Mouse (Mus musculus) hindbrain, embryonic 10.5 days (tissue): Measurements from ENCODE around the gene Barx2. TPM values are rescaled to one million over a fixed set of nuclear protein-coding genes. Genes with fewer than 3 reads are reported as not detected.
"Not testable (repeated sequence)": the region's sequence is repeated elsewhere in the genome, so short reads cannot be mapped to it uniquely, and the experiment has no call there.

ENCODE experiments used
- DNase-seq: peaks from one replicate; pipeline ENCODE4 v3.0.0-alpha.2; 2017; ENCODE audit warnings: low spot score
- H3K27ac ChIP-seq: fragments of 300-500 bp; sonication (generic); 2 replicates; pipeline ENCODE4 v1.5.1; 2016; ENCODE audit warnings: mild to moderate bottlenecking, moderate library complexity
- H3K27me3 ChIP-seq: fragments of 300-500 bp; sonication (generic); 2 replicates; pipeline ENCODE4 v1.6.1; 2016; ENCODE audit warnings: mild to moderate bottlenecking; ENCODE audit not compliant: poor library complexity, insufficient read depth, severe bottlenecking
- H3K36me3 ChIP-seq: fragments of 300-500 bp; sonication (generic); 2 replicates; pipeline ENCODE4 v1.6.1; 2016; ENCODE audit warnings: mild to moderate bottlenecking, moderate library complexity
- H3K4me1 ChIP-seq: fragments of 300-500 bp; sonication (generic); replicated peaks from 2 replicates; pipeline ENCODE4 v1.6.1; 2016; ENCODE audit warnings: mild to moderate bottlenecking
- H3K4me3 ChIP-seq: fragments of 300-500 bp; sonication (generic); 2 replicates; pipeline ENCODE4 v1.5.1; 2016; ENCODE audit warnings: mild to moderate bottlenecking, moderate library complexity
- H3K9me3 ChIP-seq: fragments of 300-500 bp; sonication (generic); 2 replicates; pipeline ENCODE4 v1.6.1; 2016; ENCODE audit warnings: mild to moderate bottlenecking, moderate library complexity
- WGBS: fragments of 180-500 bp; shearing (Covaris S2); methylation state at CpG from one replicate; pipeline ENCODE4 v1.1.7; 2016; 5-methylcytosine and 5-hydroxymethylcytosine counted together
- polyA plus RNA-seq: library from polyadenylated mRNA; unstranded; fragments of >200 nt; fragmentation: Nextera tagmentation; extraction: Ambion mirVana; gene quantifications from 2 replicates; pipeline ENCODE4 v1.2.1, GENCODE M21; 2016

The Barx2 gene
- polyA plus RNA-seq: 0.07 and 0.12 TPM in 2 replicates

DNA sequence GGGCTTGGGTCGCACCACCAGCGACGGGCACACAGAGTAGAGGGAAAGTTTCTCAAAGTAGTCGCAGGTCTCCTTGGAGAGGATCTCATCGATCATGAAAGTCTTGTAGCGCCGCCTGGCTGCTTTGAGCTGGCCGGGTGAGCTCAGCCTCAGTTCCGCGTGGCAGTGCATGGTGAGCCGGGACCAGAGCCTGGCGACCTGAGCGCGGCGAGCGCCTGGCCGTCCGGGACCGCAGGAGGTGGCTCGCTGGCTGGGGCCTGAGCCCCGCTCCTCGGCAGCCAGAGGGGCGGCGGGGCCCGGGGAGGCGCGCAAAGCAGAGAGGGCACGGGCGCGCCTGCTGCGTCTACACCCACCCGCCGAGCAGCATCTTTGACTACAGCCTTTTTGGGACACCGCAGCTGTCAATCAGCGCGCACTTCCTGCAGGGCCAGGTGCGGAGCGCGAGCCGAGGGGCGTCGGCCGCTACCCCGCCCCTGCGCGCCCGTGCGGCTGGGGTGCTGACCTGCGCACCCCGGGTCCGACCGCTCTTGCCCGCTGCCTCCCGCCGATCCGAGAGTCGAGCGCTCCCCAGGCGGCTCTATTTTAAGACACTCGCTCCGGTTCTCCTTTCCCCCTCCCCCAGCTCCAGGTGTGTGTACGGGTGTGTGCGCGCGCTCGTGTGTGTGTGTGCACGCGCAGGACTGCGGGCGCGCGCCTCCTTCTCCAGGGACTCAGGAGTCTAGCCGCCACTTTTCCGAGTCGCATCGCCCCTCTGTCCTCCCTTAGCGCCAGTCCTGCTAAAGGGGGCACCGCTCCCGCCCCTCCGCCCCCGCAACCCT lies at the start of gene Barx2:
TSS of gene Barx2 (minus strand) at position 542 of the 818 bp plus-strand sequence.
- Histone ChIP-seq H3K27me3 (peaks cover 100% of the 10 kb centered on the region), H3K36me3 (no peaks in the 10 kb centered on the region), H3K4me1 (peaks cover 34% of the 10 kb centered on the region), H3K4me3 (peak within 1 kb of the TSS; percentile 64), H3K9me3 (no peaks in the 10 kb centered on the region), H3K27ac (no peak within 1 kb of the TSS)
- peak; percentile 80 for DNase-seq
- under 1% methylated on average over 81 of the region's 81 CpGs for WGBS

DNA sequence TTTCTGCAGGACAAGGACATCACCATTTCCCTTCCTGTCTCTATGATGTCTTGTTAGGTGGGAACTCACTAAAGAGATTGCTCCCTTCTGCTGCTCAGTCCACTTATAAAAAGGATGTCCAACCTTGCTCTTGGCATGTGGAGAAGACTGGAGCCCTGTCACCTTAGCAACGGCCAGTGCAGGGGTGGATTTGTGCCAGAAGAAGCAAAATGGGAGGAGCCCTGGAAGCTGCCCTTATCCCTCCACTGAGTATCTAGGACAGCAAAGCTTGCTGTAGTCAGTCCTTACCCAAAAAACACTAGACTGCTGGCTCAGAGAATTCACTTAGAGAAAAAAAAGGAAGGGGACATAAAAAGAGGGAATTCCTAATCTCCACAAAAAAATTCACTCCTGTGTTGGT lies 49.0 kb upstream of the Barx2 start:
- H3K27ac ChIP-seq: no peak overlapping the region
- peaks cover 9% of the 10 kb centered on the region for H3K9me3 ChIP-seq
- DNase-seq: no peak
- WGBS: 73% methylated on average over 1 of the region's 1 CpGs
- no peaks in the 10 kb centered on the region for H3K27me3 ChIP-seq
- H3K4me3 ChIP-seq: no peak overlapping the region
- no peaks in the 10 kb centered on the region for H3K4me1 ChIP-seq
- H3K36me3 ChIP-seq: no peaks in the 10 kb centered on the region

DNA sequence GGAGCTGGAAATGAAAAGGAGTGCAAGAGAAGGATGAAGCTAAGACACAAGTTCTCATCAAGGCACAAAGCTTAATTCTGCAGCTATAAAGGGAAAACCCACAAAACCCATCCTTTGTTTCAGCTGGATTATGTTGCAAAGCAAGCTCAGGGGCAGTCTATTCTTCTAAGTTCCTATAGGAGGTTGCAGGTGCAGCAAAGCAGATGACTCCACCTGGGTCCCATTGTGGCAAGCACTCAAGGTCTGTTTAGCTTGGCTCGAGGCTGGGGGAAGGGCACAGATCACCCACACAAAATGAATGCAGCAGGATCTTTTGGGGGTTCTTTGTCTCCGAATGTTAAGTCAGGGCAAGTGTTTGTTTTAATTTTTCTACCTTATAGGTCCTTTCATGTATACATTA lies 47.2 kb upstream of the Barx2 start:
- H3K4me1 ChIP-seq: no peaks in the 10 kb centered on the region
- DNase-seq: no peak
- H3K27ac ChIP-seq: no peak overlapping the region
- H3K9me3 ChIP-seq: peaks cover 2% of the 10 kb centered on the region; the same call in 1 of the 2 replicates
- no peaks in the 10 kb centered on the region for H3K36me3 ChIP-seq
- WGBS: 69% methylated on average over 2 of the region's 2 CpGs
- H3K27me3 ChIP-seq: no peaks in the 10 kb centered on the region
- H3K4me3 ChIP-seq: no peak overlapping the region

DNA sequence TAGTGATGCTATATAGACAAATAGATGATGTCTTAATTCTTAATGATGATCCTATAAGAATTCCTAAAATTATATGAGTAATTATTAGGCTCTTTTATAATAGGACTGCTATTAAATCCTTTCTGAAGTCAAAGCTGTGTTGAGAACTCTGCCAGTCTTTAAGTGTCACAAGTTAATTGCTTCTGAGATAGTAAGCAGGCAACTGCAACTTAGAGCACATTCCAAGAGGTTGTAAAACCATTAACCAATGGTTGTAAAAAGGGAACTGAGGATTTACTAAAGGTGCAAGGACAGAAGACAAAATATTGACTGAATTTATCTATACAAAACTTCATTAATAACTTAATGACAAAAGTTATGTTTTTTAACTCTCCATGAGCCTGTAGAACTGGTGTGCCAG lies 44.9 kb upstream of the Barx2 start:
- no peaks in the 10 kb centered on the region for H3K36me3 ChIP-seq
- H3K9me3 ChIP-seq: no peaks in the 10 kb centered on the region
- no peak for DNase-seq
- no peaks in the 10 kb centered on the region for H3K4me1 ChIP-seq
- H3K27ac ChIP-seq: no peak overlapping the region
- H3K27me3 ChIP-seq: no peaks in the 10 kb centered on the region
- H3K4me3 ChIP-seq: no peak overlapping the region

DNA sequence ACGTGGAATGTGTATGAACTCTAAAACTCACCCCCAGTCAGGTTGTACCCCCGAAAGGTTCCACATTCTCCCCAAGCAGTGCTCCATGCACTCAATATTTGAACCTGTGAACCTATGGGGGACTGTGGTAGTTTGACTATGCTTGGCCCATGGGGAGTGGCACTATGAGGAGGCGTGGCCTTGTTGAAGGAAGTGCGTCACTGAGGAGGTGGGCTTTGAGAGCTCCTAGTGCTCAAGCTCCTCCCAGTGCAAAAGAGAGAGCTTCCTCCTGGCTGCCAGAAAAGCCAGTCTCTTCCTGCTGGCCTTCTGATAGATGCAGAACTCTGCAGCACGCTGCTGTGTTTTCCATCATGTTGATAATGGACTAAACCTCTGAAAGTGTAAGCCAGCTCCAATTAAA lies 37.2 kb upstream of the Barx2 start:
- H3K4me1 ChIP-seq: no peaks in the 10 kb centered on the region
- H3K27ac ChIP-seq: no peak overlapping the region
- DNase-seq: no peak
- H3K9me3 ChIP-seq: no peaks in the 10 kb centered on the region
- 88% methylated on average over 5 of the region's 5 CpGs for WGBS
- no peak overlapping the region for H3K4me3 ChIP-seq
- no peaks in the 10 kb centered on the region for H3K27me3 ChIP-seq
- no peaks in the 10 kb centered on the region for H3K36me3 ChIP-seq

DNA sequence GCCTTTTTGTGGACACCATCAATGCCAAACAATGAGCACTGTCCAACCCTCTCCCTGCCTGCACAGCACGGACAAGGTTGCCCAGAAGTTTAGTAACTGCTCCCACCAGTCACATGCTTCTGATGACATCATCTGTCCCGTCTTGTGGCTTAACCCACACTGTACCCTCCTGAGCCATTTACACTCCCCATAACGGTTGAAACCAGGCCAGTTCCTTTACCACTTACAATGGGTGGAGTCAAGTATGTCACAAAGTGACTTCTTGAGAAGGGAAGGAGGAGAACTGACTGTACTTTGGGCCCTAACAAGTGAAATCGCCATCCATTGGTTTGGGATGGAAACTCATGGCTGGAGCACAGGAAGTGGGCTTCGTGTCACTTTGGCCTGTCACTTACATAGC lies 35.8 kb upstream of the Barx2 start:
- Histone ChIP-seq H3K4me3 (no peak overlapping the region), H3K4me1 (no peaks in the 10 kb centered on the region), H3K36me3 (no peaks in the 10 kb centered on the region), H3K27me3 (no peaks in the 10 kb centered on the region), H3K9me3 (no peaks in the 10 kb centered on the region), H3K27ac (no peak overlapping the region)
- no peak for DNase-seq
- 93% methylated on average over 5 of the region's 5 CpGs for WGBS

DNA sequence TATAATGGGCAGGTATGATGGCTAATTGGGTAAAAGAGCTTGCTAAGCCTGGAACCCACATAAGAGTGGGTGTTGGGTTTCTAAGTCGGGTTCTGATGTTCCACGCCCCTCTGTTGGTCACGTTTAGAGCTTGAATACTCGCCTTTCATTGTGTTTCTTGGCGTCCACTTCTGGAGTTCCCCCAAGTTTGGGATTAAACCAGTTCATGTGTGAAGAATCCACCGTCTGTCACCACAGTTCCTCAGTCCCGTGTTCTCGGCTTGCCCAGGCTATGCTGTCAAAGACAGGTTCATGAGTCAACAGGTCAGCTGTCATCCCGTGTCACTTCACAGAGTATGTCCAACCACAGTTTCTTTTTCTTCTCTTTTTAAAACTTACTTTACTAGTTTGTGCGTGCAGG lies 33.8 kb upstream of the Barx2 start:
- WGBS: 87% methylated on average over 10 of the region's 10 CpGs
- Histone ChIP-seq H3K36me3 (no peaks in the 10 kb centered on the region), H3K27ac (no peak overlapping the region), H3K9me3 (no peaks in the 10 kb centered on the region), H3K4me3 (no peak overlapping the region), H3K27me3 (no peaks in the 10 kb centered on the region), H3K4me1 (no peaks in the 10 kb centered on the region)
- no peak for DNase-seq

DNA sequence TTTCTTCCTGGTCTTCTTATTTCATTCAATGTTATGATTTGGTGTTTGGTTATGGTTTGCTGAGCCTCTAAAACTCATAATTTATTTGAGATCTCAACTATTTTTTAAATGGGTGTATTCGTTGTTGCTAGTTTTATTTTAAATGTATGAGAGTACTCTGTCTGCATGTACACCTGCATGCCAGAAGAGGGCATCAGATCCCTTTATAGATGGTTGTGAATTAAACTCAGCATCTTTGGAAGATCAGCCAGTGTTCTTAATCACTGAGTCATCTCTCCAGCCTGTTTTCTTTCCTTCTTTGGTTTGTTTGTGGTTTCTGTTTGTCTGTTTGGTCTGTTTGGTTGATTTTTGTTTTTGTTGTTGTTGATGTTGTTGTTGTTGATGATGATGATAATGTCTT lies 29.1 kb upstream of the Barx2 start:
- no peaks in the 10 kb centered on the region for H3K36me3 ChIP-seq
- no peak for DNase-seq
- no peaks in the 10 kb centered on the region for H3K9me3 ChIP-seq
- no peak overlapping the region for H3K27ac ChIP-seq
- no peaks in the 10 kb centered on the region for H3K4me1 ChIP-seq
- H3K27me3 ChIP-seq: no peaks in the 10 kb centered on the region
- no peak overlapping the region for H3K4me3 ChIP-seq
- WGBS: 74% methylated on average over 1 of the region's 1 CpGs

DNA sequence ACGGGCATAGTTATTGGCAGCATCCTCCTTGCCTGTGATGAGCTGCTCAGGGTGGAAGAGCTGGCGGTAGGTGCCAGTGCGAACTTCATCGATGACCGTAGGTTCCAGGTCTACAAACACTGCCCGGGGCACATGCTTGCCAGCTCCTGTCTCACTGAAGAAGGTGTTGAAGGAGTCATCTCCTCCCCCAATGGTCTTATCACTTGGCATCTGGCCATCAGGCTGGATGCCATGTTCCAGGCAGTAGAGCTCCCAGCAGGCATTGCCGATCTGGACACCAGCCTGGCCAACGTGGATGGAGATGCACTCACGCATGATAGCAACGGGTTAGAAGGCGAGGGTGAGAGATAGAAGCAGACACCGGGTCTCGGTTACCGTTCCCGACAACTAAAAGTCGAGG lies 23.2 kb upstream of the Barx2 start:
- 97% methylated on average over 15 of the region's 16 CpGs for WGBS
- not testable (repeated sequence) for H3K36me3 ChIP-seq

DNA sequence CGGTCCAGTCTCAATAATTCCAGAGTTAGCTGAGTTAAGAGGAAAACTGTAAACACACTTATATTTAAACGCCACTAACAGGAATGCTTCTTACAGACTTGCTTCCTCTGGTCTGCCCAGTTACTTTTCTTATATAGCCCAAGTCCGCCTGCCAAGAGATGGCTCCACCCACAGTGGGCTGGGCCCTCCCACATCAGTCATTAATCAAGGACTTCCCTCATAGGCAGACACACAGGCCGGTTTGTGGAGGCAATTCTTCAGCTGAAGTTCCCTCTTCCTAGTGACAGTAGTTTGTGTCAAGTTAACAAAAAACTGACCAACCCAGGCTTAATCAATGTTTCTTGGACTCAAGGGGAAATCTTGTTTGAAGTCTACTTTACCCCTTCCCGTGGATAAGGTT lies 18.4 kb upstream of the Barx2 start:
- 60% methylated on average over 5 of the region's 5 CpGs for WGBS
- Histone ChIP-seq H3K27me3 (peaks cover 2% of the 10 kb centered on the region; the same call in 1 of the 2 replicates), H3K36me3 (no peaks in the 10 kb centered on the region), H3K27ac (no peak overlapping the region), H3K9me3 (no peaks in the 10 kb centered on the region), H3K4me1 (no peaks in the 10 kb centered on the region), H3K4me3 (no peak overlapping the region)
- no peak for DNase-seq

More for the DNA sequence above, 23.2 kb upstream of the Barx2 start:
- not testable (repeated sequence) for H3K27me3 ChIP-seq, H3K4me1 ChIP-seq, H3K9me3 ChIP-seq, H3K4me3 ChIP-seq, H3K27ac ChIP-seq, DNase-seq

DNA sequence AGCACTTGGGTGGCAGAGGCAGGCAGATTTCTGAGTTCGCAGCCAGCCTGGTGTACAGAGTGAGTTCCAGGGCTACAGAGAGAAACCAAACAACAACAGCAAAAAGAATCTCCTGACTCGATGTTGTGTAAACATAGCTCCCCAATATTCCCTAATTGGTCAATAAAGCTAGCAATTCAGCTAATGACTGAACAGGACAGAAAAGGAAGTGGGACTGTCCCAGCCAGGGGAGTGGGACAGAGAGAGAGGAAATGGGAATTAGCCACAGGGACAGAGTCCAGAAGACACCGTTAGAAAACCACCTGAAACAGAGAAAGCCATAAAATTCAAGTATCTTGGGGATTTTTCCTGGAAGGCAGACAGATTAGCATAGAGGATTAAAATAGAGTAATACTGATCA lies 18.0 kb upstream of the Barx2 start:
- H3K9me3 ChIP-seq: no peaks in the 10 kb centered on the region
- no peak overlapping the region for H3K4me3 ChIP-seq
- no peaks in the 10 kb centered on the region for H3K36me3 ChIP-seq
- peaks cover 5% of the 10 kb centered on the region; the same call in 1 of the 2 replicates for H3K27me3 ChIP-seq
- H3K27ac ChIP-seq: no peak overlapping the region
- H3K4me1 ChIP-seq: no peaks in the 10 kb centered on the region
- 84% methylated on average over 3 of the region's 3 CpGs for WGBS
- DNase-seq: no peak

DNA sequence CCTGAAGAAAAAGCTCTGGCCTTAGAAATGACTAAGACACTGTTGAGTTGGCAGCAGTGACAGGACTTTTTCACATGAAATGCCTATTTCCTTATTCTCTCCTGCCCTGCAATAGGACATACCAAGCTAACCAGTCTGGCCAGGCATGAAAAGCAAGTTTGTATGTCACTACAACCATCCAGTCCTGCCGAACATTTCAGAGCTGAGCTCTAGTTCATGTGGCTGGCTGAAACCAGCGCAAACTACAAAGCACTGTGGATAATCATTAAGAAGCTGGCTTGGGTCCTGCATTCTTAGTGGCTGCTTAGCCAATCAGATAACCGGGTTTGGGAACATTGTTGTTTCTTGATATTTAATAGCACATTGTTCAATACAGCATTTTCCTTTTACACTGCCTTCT lies 13.5 kb upstream of the Barx2 start:
- H3K27ac ChIP-seq: no peak overlapping the region
- WGBS: 84% methylated on average over 3 of the region's 3 CpGs
- no peaks in the 10 kb centered on the region for H3K36me3 ChIP-seq
- no peaks in the 10 kb centered on the region for H3K9me3 ChIP-seq
- no peak overlapping the region for H3K4me3 ChIP-seq
- H3K4me1 ChIP-seq: 0 out of 2 replicates have a peak, but pooled peaks cover 7% of the 10 kb centered on the region
- no peak for DNase-seq
- peaks cover 5% of the 10 kb centered on the region; the same call in 1 of the 2 replicates for H3K27me3 ChIP-seq

DNA sequence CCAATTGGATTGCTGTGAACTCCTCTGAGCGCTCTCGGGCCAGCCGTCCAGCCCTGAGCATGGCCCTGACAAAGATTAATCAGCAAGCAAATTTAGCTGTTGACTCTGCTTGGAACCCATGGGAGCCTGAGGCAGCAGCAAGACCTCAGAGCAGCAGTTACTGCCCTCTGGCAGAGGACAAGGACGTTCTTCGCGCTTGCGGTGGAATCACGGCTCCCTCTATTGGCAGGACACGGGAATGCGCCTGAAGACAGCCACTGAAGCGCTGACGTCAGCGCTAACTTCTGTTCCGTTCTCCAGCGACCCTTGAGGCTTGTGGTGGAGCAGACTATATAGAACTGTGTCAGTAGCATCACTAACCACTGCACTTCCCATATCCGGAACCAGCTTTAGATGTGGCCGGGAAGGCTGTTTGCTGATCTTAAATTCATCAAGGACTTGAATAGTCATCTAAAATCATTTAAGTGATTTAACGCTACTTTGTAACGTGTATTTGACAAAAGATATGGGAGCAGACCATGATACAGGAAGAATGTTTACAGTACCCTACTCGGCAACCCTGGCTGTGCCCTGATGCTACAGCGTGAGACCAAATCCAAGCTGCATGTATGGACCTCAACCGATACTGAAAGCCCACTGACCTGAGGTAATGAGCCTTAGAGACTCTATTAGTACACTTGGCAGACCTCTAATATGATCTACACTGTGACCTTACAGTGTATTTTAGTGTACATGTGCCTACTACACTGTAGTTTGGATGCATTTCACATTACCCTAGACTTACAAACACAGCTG lies 12.8 kb upstream of the Barx2 start:
- peaks cover 8% of the 10 kb centered on the region for H3K27me3 ChIP-seq
- no peaks in the 10 kb centered on the region for H3K9me3 ChIP-seq
- H3K27ac ChIP-seq: no peak overlapping the region
- 0 out of 2 replicates have a peak, but pooled peaks cover 7% of the 10 kb centered on the region for H3K4me1 ChIP-seq
- H3K4me3 ChIP-seq: no peak overlapping the region
- no peaks in the 10 kb centered on the region for H3K36me3 ChIP-seq
- peak; percentile 90 for DNase-seq
- 22% methylated on average over 22 of the region's 22 CpGs for WGBS
